Mouse (Mus musculus): Measurements from ENCODE around the gene Olfr279.

Olfr279 gene

GRCm38 (mm10) chr15:98492102-98492501 lies at the start of gene Olfr279:
Olfr279 (plus strand) TSS chr15:98492402.
- no peak for DNase-seq (ENCODE audit: low spot score in 2 of 2)

- no peak for DNase-seq (ENCODE audit: low spot score in 2 of 2)
Measured at GRCm38 (mm10) chr15:98444561-98444960, 47.6 kb upstream of the Olfr279 start.

GRCm38 (mm10) chr15:98448521-98448920 lies 43.7 kb upstream of the Olfr279 start:
- DNase-seq (ENCODE audit: low spot score in 2 of 2), result no peak

GRCm38 (mm10) chr15:98452288-98452687 lies 39.9 kb upstream of the Olfr279 start, which contains the start of gene Olfr281:
Olfr281 (plus strand) TSS chr15:98452588.
- DNase-seq (ENCODE audit: low spot score in 2 of 2), result no peak

GRCm38 (mm10) chr15:98469596-98469995 lies 22.6 kb upstream of the Olfr279 start, which contains the start of gene OR5BS1P:
OR5BS1P (plus strand) TSS chr15:98469896.
- no peak for DNase-seq (ENCODE audit: low spot score in 2 of 2)

GRCm38 (mm10) chr15:98471539-98471938 lies 20.7 kb upstream of the Olfr279 start:
- DNase-seq (ENCODE audit: low spot score in 2 of 2), result no peak

GRCm38 (mm10) chr15:98474958-98475357 lies 17.2 kb upstream of the Olfr279 start:
- DNase-seq (ENCODE audit: low spot score in 2 of 2), result no peak

- peak in 1 of 2 experiments; percentile 19 for DNase-seq (ENCODE audit: low spot score in 2 of 2)
Measured at GRCm38 (mm10) chr15:98475382-98475781, 16.8 kb upstream of the Olfr279 start.

- no peak for DNase-seq (ENCODE audit: low spot score in 2 of 2)
Measured at GRCm38 (mm10) chr15:98476281-98476680, 15.9 kb upstream of the Olfr279 start.

GRCm38 (mm10) chr15:98479568-98480102 lies 12.6 kb upstream of the Olfr279 start:
- DNase-seq (ENCODE audit: low spot score in 2 of 2), result no peak

GRCm38 (mm10) chr15:98482701-98483100 lies 9.5 kb upstream of the Olfr279 start, which contains the start of gene Lalba:
Lalba (minus strand) TSS chr15:98482721.
- no peak for DNase-seq (ENCODE audit: low spot score in 2 of 2)

GRCm38 (mm10) chr15:98483907-98484886 lies 8.0 kb upstream of the Olfr279 start:
- no peak for DNase-seq (ENCODE audit: low spot score in 2 of 2)

GRCm38 (mm10) chr15:98486433-98487021 lies 5.7 kb upstream of the Olfr279 start:
- DNase-seq (ENCODE audit: low spot score in 2 of 2), result no peak

- no peak for DNase-seq (ENCODE audit: low spot score in 2 of 2)
Measured at GRCm38 (mm10) chr15:98491332-98491731, 870 bp upstream of the Olfr279 start.

GRCm38 (mm10) chr15:98497631-98498030 lies 5.4 kb downstream of the Olfr279 start:
- no peak for DNase-seq (ENCODE audit: low spot score in 2 of 2)

- no peak for DNase-seq (ENCODE audit: low spot score in 2 of 2)
Measured at GRCm38 (mm10) chr15:98503317-98503716, 11.1 kb downstream of the Olfr279 start.

- DNase-seq (ENCODE audit: low spot score in 2 of 2), result peak in 1 of 2 experiments; percentile 37
Measured at GRCm38 (mm10) chr15:98504514-98504913, 12.3 kb downstream of the Olfr279 start.

GRCm38 (mm10) chr15:98506253-98506957 lies 14.2 kb downstream of the Olfr279 start:
- DNase-seq (ENCODE audit: low spot score in 2 of 2), result no peak

- no peak for DNase-seq (ENCODE audit: low spot score in 2 of 2)
Measured at GRCm38 (mm10) chr15:98507321-98507720, 15.1 kb downstream of the Olfr279 start.

- no peak for DNase-seq (ENCODE audit: low spot score in 2 of 2)
Measured at GRCm38 (mm10) chr15:98509387-98509786, 17.2 kb downstream of the Olfr279 start.

Data from urinary bladder, adult 18-20 months (tissue).